Mouse (Mus musculus): Measurements from ENCODE around the gene Btbd10.

- TF ChIP-seq POLR2A (IDR thresholded peaks at IDR 0.05; ENCODE audit: insufficient read depth, low read depth, low read length) (no peak), CTCF (IDR thresholded peaks at IDR 0.05; ENCODE audit: insufficient read depth, low read depth, low read length) (no peak)
Measured at GRCm38 (mm10) chr7:113269081-113269480, 100.1 kb downstream of the Btbd10 start.
